Mouse (Mus musculus) forebrain, embryonic 13.5 days (tissue): ENCODE results near the gene Anxa5. TPM values are rescaled to one million over a fixed set of nuclear protein-coding genes. Genes with fewer than 3 reads are reported as not detected.

Experiments used
- ATAC-seq: fragments of 200-750 bp; cut with Nextera tagmentation; 2 replicates; pipeline ENCODE4 v1.8.0; 2017
- H3K27ac ChIP-seq: fragments of 300-500 bp; sonication (generic); 2 replicates; pipeline ENCODE4 v1.5.1; 2015; ENCODE audit warnings: inconsistent platforms, mild to moderate bottlenecking, moderate library complexity
- H3K27me3 ChIP-seq: fragments of 300-500 bp; sonication (generic); 2 replicates; pipeline ENCODE4 v1.6.1; 2015; ENCODE audit warnings: mild to moderate bottlenecking, inconsistent platforms
- H3K36me3 ChIP-seq: fragments of 300-500 bp; sonication (generic); 2 replicates; pipeline ENCODE4 v1.6.1; 2015; ENCODE audit warnings: mild to moderate bottlenecking, inconsistent platforms; ENCODE audit not compliant: poor library complexity, severe bottlenecking
- H3K4me1 ChIP-seq: fragments of 300-500 bp; sonication (generic); 2 replicates; pipeline ENCODE4 v1.6.1; 2015; ENCODE audit warnings: inconsistent platforms
- H3K4me2 ChIP-seq: fragments of 300-500 bp; sonication (generic); 2 replicates; pipeline ENCODE4 v1.6.1; 2015; ENCODE audit warnings: inconsistent platforms, mild to moderate bottlenecking, moderate library complexity
- H3K4me3 ChIP-seq: fragments of 300-500 bp; sonication (generic); 2 replicates; pipeline ENCODE4 v1.5.1; 2015; ENCODE audit warnings: mild to moderate bottlenecking, inconsistent platforms
- H3K9ac ChIP-seq: fragments of 300-500 bp; sonication (generic); 2 replicates; pipeline ENCODE4 v1.6.1; 2015; ENCODE audit warnings: mild to moderate bottlenecking, inconsistent platforms
- H3K9me3 ChIP-seq: fragments of 300-500 bp; sonication (generic); replicated peaks from 2 replicates; pipeline ENCODE4 v1.6.1; 2016; ENCODE audit warnings: inconsistent platforms
- WGBS: fragments of 180-500 bp; shearing (Covaris S2); methylation state at CpG from one replicate; pipeline ENCODE4 v1.1.7; 2015; 5-methylcytosine and 5-hydroxymethylcytosine counted together
- polyA plus RNA-seq: library from polyadenylated mRNA; unstranded; fragments of >200 nt; fragmentation: Nextera tagmentation; extraction: Ambion mirVana; gene quantifications from 2 replicates; pipeline ENCODE4 v1.2.1, GENCODE M21; 2015

Anxa5 gene
- polyA plus RNA-seq: 45.4 and 50.5 TPM in 2 replicates

- Histone ChIP-seq H3K4me1 (peaks cover 16% of the 10 kb centered on the region), H3K27me3 (0 out of 2 replicates have a peak, but pooled peaks cover 2% of the 10 kb centered on the region), H3K9me3 (no peaks in the 10 kb centered on the region), H3K4me2 (peak within 1 kb of the TSS; percentile 89), H3K36me3 (no peaks in the 10 kb centered on the region), H3K4me3 (peak within 1 kb of the TSS; percentile 60), H3K9ac (peak within 1 kb of the TSS; percentile 65), H3K27ac (no peak within 1 kb of the TSS)
- 0% methylated on average over 32 of the region's 32 CpGs for WGBS
- peak; percentile 97 for ATAC-seq
Observed at GRCm38 (mm10) chr3:36475532-36476087, at the start of gene Anxa5, which contains the start of gene 1810062G17Rik. TSS of gene Anxa5 (minus strand) at chr3:36475894. TSS of gene 1810062G17Rik (plus strand) at chr3:36475937.

- Histone ChIP-seq H3K27ac (no peak overlapping the region), H3K4me1 (peaks cover 14% of the 10 kb centered on the region)
- 88% methylated on average over 3 of the region's 3 CpGs for WGBS
Observed at GRCm38 (mm10) chr3:36524466-36524865, 48.8 kb upstream of the Anxa5 start.

GRCm38 (mm10) chr3:36522137-36522536 is 46.4 kb upstream of the Anxa5 start:
- Histone ChIP-seq H3K4me2 (peak overlapping the region; percentile 96), H3K4me1 (peaks cover 14% of the 10 kb centered on the region), H3K9me3 (no peaks in the 10 kb centered on the region), H3K36me3 (no peaks in the 10 kb centered on the region), H3K9ac (no peak overlapping the region), H3K4me3 (no peak overlapping the region), H3K27me3 (peaks cover 31% of the 10 kb centered on the region), H3K27ac (no peak overlapping the region)
- ATAC-seq: no peak
- WGBS: 2% methylated on average over 4 of the region's 4 CpGs

More at GRCm38 (mm10) chr3:36524466-36524865, 48.8 kb upstream of the Anxa5 start:
- no peak overlapping the region for H3K9ac ChIP-seq
- no peak overlapping the region for H3K4me2 ChIP-seq
- no peak overlapping the region for H3K4me3 ChIP-seq
- no peaks in the 10 kb centered on the region for H3K9me3 ChIP-seq
- H3K36me3 ChIP-seq: no peaks in the 10 kb centered on the region
- no peak for ATAC-seq
- peaks cover 31% of the 10 kb centered on the region for H3K27me3 ChIP-seq

GRCm38 (mm10) chr3:36521073-36522060 is 45.7 kb upstream of the Anxa5 start, which contains the start of gene Gm11549:
TSS of gene Gm11549 (minus strand) at chr3:36521813.
- peak; percentile 67 for ATAC-seq
- Histone ChIP-seq H3K4me3 (peak within 1 kb of the TSS; percentile 56), H3K27me3 (peaks cover 31% of the 10 kb centered on the region), H3K36me3 (no peaks in the 10 kb centered on the region), H3K4me1 (peaks cover 14% of the 10 kb centered on the region), H3K9me3 (no peaks in the 10 kb centered on the region), H3K27ac (no peak within 1 kb of the TSS), H3K9ac (peak within 1 kb of the TSS; percentile 70), H3K4me2 (peak within 1 kb of the TSS; percentile 96)
- WGBS: under 1% methylated on average over 51 of the region's 51 CpGs

- no peak overlapping the region for H3K4me2 ChIP-seq
- no peak overlapping the region for H3K9ac ChIP-seq
- H3K27me3 ChIP-seq: peaks cover 13% of the 10 kb centered on the region
- peaks cover 4% of the 10 kb centered on the region for H3K4me1 ChIP-seq
- H3K27ac ChIP-seq: no peak overlapping the region
- no peaks in the 10 kb centered on the region for H3K9me3 ChIP-seq
- 88% methylated on average over 9 of the region's 9 CpGs for WGBS
- H3K36me3 ChIP-seq: no peaks in the 10 kb centered on the region
- H3K4me3 ChIP-seq: no peak overlapping the region
- no peak for ATAC-seq
Observed at GRCm38 (mm10) chr3:36516196-36516595, 40.5 kb upstream of the Anxa5 start.

- 85% methylated on average over 6 of the region's 6 CpGs for WGBS
- no peaks in the 10 kb centered on the region for H3K36me3 ChIP-seq
- H3K9ac ChIP-seq: no peak overlapping the region
- no peak overlapping the region for H3K4me2 ChIP-seq
- no peak for ATAC-seq
- no peaks in the 10 kb centered on the region for H3K27me3 ChIP-seq
- no peak overlapping the region for H3K27ac ChIP-seq
- no peaks in the 10 kb centered on the region for H3K9me3 ChIP-seq
- no peaks in the 10 kb centered on the region for H3K4me1 ChIP-seq
- H3K4me3 ChIP-seq: no peak overlapping the region
Observed at GRCm38 (mm10) chr3:36511491-36511890, 35.8 kb upstream of the Anxa5 start.

- Histone ChIP-seq H3K4me1 (peaks cover 10% of the 10 kb centered on the region), H3K9me3 (no peaks in the 10 kb centered on the region), H3K4me3 (no peak overlapping the region), H3K27me3 (no peaks in the 10 kb centered on the region), H3K36me3 (no peaks in the 10 kb centered on the region), H3K4me2 (no peak overlapping the region), H3K9ac (no peak overlapping the region), H3K27ac (no peak overlapping the region)
- peak; percentile 68; the same call in 1 of the 2 replicates for ATAC-seq
- 45% methylated on average over 10 of the region's 10 CpGs for WGBS
Observed at GRCm38 (mm10) chr3:36505809-36506735, 30.4 kb upstream of the Anxa5 start.

GRCm38 (mm10) chr3:36505306-36505705 is 29.6 kb upstream of the Anxa5 start:
- no peak overlapping the region for H3K27ac ChIP-seq
- ATAC-seq: no peak

GRCm38 (mm10) chr3:36501546-36501945 is 25.9 kb upstream of the Anxa5 start:
- H3K4me3 ChIP-seq: no peak overlapping the region
- no peaks in the 10 kb centered on the region for H3K9me3 ChIP-seq
- H3K27ac ChIP-seq: no peak overlapping the region
- no peaks in the 10 kb centered on the region for H3K36me3 ChIP-seq
- no peak overlapping the region for H3K4me2 ChIP-seq
- H3K4me1 ChIP-seq: peaks cover 12% of the 10 kb centered on the region
- no peak for ATAC-seq
- no peaks in the 10 kb centered on the region for H3K27me3 ChIP-seq
- 73% methylated on average over 7 of the region's 7 CpGs for WGBS
- no peak overlapping the region for H3K9ac ChIP-seq

More at GRCm38 (mm10) chr3:36505306-36505705, 29.6 kb upstream of the Anxa5 start:
- no peak overlapping the region for H3K4me3 ChIP-seq
- peaks cover 10% of the 10 kb centered on the region for H3K4me1 ChIP-seq
- H3K36me3 ChIP-seq: no peaks in the 10 kb centered on the region
- H3K27me3 ChIP-seq: no peaks in the 10 kb centered on the region
- 76% methylated on average over 8 of the region's 8 CpGs for WGBS
- H3K9me3 ChIP-seq: no peaks in the 10 kb centered on the region
- H3K9ac ChIP-seq: no peak overlapping the region
- H3K4me2 ChIP-seq: no peak overlapping the region

- Histone ChIP-seq H3K4me2 (no peak overlapping the region), H3K27me3 (peaks cover 4% of the 10 kb centered on the region; the same call in 1 of the 2 replicates), H3K4me1 (peaks cover 9% of the 10 kb centered on the region), H3K27ac (no peak overlapping the region), H3K4me3 (no peak overlapping the region), H3K9ac (no peak overlapping the region), H3K9me3 (no peaks in the 10 kb centered on the region), H3K36me3 (no peaks in the 10 kb centered on the region)
- no peak for ATAC-seq
- WGBS: 83% methylated on average over 8 of the region's 8 CpGs
Observed at GRCm38 (mm10) chr3:36500976-36501375, 25.3 kb upstream of the Anxa5 start.

- 94% methylated on average over 7 of the region's 7 CpGs for WGBS
- no peaks in the 10 kb centered on the region for H3K9me3 ChIP-seq
- ATAC-seq: no peak
- H3K27me3 ChIP-seq: peaks cover 4% of the 10 kb centered on the region; the same call in 1 of the 2 replicates
- 0 out of 2 replicates have a peak, but pooled peaks cover 2% of the 10 kb centered on the region for H3K4me1 ChIP-seq
- H3K36me3 ChIP-seq: no peaks in the 10 kb centered on the region
- no peak overlapping the region for H3K4me3 ChIP-seq
- H3K4me2 ChIP-seq: no peak overlapping the region
- H3K27ac ChIP-seq: no peak overlapping the region
- no peak overlapping the region for H3K9ac ChIP-seq
Observed at GRCm38 (mm10) chr3:36499418-36499817, 23.7 kb upstream of the Anxa5 start.
